Mouse (Mus musculus): ENCODE data around the gene Nt5dc1. TPM values are rescaled to one million over a fixed set of nuclear protein-coding genes. Genes with fewer than 3 reads are reported as not detected.

Nt5dc1 gene
- polyA plus RNA-seq, 1 experiment from 2014 or later = 13.2 TPM

- no peak for DNase-seq (ENCODE audit: low spot score)
- no peak overlapping the region for H3K4me3 ChIP-seq (ENCODE audit: low read depth, low read length)
- WGBS = 5% methylated on average over 2 of the region's 2 CpGs
These were observed 90.0 kb downstream of the Nt5dc1 start for GRCm38 (mm10) chr10:34328310-34328709.

DNA sequence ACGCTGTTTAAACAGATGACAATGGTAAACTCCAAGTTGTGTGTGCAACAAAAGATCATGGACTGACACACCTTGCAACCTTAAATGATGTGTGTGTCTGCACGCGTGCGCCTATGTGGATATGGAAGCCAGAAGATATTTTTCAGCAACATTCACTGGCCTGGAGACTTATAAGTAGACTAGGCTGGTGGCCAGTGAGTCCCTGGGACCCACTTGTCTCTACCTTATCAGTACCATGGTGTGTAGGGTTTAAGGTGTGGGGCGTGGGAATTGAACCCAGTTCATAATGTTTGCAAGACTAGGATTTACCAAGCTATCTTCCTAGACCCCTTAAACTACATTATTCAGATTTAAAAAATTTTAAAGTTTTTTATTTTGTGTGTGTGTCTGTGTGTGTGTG lies 91.2 kb downstream of the Nt5dc1 start:
- no peaks in the 10 kb centered on the region for H3K9me3 ChIP-seq (ENCODE audit: control insufficient read depth, low read length)
- WGBS = 63% methylated on average over 5 of the region's 5 CpGs
- ATAC-seq (replicated peaks; ENCODE audit: low FRiP score) = no peak
- H3K27me3 ChIP-seq (replicated peaks; ENCODE audit: control insufficient read depth, insufficient read depth, low read length) = no peaks in the 10 kb centered on the region
- H3K4me2 ChIP-seq = no peak overlapping the region
- H3K27ac ChIP-seq (ENCODE audit: low read depth, low read length) = no peak overlapping the region
- DNase-seq (ENCODE audit: low spot score) = no peak
- no peaks in the 10 kb centered on the region for H3K4me1 ChIP-seq (replicated peaks; ENCODE audit: control insufficient read depth, insufficient read depth, low read length)
- H3K4me3 ChIP-seq (ENCODE audit: low read depth, low read length) = no peak overlapping the region
- H3K9ac ChIP-seq (ENCODE audit: low read depth, low read length) = no peak overlapping the region
- no peaks in the 10 kb centered on the region for H3K36me3 ChIP-seq (ENCODE audit: control insufficient read depth, insufficient read depth, low read length)

More at GRCm38 (mm10) chr10:34328310-34328709, 90.0 kb downstream of the Nt5dc1 start:
- H3K27me3 ChIP-seq (replicated peaks; ENCODE audit: control insufficient read depth, insufficient read depth, low read length) = no peaks in the 10 kb centered on the region
- H3K9me3 ChIP-seq (ENCODE audit: control insufficient read depth, low read length) = no peaks in the 10 kb centered on the region
- no peaks in the 10 kb centered on the region for H3K36me3 ChIP-seq (ENCODE audit: control insufficient read depth, insufficient read depth, low read length)
- H3K4me1 ChIP-seq (replicated peaks; ENCODE audit: control insufficient read depth, insufficient read depth, low read length) = no peaks in the 10 kb centered on the region
- no peak overlapping the region for H3K9ac ChIP-seq (ENCODE audit: low read depth, low read length)
- no peak overlapping the region for H3K4me2 ChIP-seq
- no peak overlapping the region for H3K27ac ChIP-seq (ENCODE audit: low read depth, low read length)
- ATAC-seq (replicated peaks; ENCODE audit: low FRiP score) = 0 out of 2 replicates have a peak, but pooled peaks have one; percentile 29

DNA sequence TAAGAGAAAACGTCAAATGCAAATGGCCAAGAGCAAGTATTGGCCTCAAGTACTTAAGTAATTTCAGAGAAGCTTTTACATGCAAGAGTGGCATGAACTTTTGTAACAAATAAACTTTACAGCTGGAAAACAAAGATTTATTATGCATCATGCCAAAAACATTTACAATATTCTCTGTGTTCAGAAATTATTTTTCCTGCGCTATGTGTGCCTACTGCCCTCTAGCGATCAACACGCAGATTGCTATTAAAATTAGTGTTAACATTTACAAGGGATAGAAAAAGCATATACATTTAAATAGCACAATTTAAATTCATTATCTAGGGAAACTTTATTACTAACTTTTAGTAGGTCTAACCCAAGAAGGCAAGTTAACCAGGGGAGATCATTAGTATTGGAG lies 91.7 kb downstream of the Nt5dc1 start:
- H3K27me3 ChIP-seq (replicated peaks; ENCODE audit: control insufficient read depth, insufficient read depth, low read length) = no peaks in the 10 kb centered on the region
- H3K4me3 ChIP-seq (ENCODE audit: low read depth, low read length) = no peak overlapping the region
- ATAC-seq (replicated peaks; ENCODE audit: low FRiP score) = no peak
- H3K4me1 ChIP-seq (replicated peaks; ENCODE audit: control insufficient read depth, insufficient read depth, low read length) = no peaks in the 10 kb centered on the region
- DNase-seq (ENCODE audit: low spot score) = no peak
- H3K9me3 ChIP-seq (ENCODE audit: control insufficient read depth, low read length) = no peaks in the 10 kb centered on the region
- H3K36me3 ChIP-seq (ENCODE audit: control insufficient read depth, insufficient read depth, low read length) = no peaks in the 10 kb centered on the region
- H3K4me2 ChIP-seq = no peak overlapping the region
- 25% methylated on average over 4 of the region's 4 CpGs for WGBS
- no peak overlapping the region for H3K27ac ChIP-seq (ENCODE audit: low read depth, low read length)
- no peak overlapping the region for H3K9ac ChIP-seq (ENCODE audit: low read depth, low read length)

GRCm38 (mm10) chr10:34320809-34321208 lies 97.5 kb downstream of the Nt5dc1 start:
- no peak overlapping the region for H3K27ac ChIP-seq (ENCODE audit: low read depth, low read length)
- DNase-seq (ENCODE audit: low spot score) = no peak
- H3K27me3 ChIP-seq (replicated peaks; ENCODE audit: control insufficient read depth, insufficient read depth, low read length) = no peaks in the 10 kb centered on the region
- 0 out of 2 replicates have a peak, but pooled peaks cover 3% of the 10 kb centered on the region for H3K4me1 ChIP-seq (replicated peaks; ENCODE audit: control insufficient read depth, insufficient read depth, low read length)
- H3K36me3 ChIP-seq (ENCODE audit: control insufficient read depth, insufficient read depth, low read length) = no peaks in the 10 kb centered on the region
- no peak overlapping the region for H3K4me2 ChIP-seq
- no peak for ATAC-seq (replicated peaks; ENCODE audit: low FRiP score)
- H3K9ac ChIP-seq (ENCODE audit: low read depth, low read length) = no peak overlapping the region
- WGBS = 76% methylated on average over 2 of the region's 2 CpGs
- no peaks in the 10 kb centered on the region for H3K9me3 ChIP-seq (ENCODE audit: control insufficient read depth, low read length)
- no peak overlapping the region for H3K4me3 ChIP-seq (ENCODE audit: low read depth, low read length)

DNA sequence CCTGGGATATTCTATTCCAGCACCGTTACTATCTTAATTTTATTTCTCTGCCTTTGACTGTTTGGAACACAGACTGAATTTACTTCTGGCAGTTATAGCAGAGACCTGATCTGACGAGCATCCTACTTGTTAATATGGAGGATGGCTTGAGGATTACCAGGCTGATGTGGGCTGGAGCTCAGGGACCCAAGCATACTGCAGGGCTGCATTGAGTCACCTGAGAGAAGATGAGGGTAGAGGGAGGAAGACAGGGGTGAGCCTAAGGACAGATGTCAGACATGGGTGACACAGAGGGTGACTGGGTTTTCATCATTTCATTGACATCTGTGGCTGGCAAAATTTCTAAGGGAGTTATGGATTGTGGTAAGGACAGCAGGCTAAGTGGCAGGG lies 101.1 kb downstream of the Nt5dc1 start:
- Histone ChIP-seq H3K4me3 (ENCODE audit: low read depth, low read length) (no peak overlapping the region), H3K27ac (ENCODE audit: low read depth, low read length) (no peak overlapping the region), H3K27me3 (replicated peaks; ENCODE audit: control insufficient read depth, insufficient read depth, low read length) (no peaks in the 10 kb centered on the region), H3K4me2 (no peak overlapping the region), H3K9ac (ENCODE audit: low read depth, low read length) (no peak overlapping the region), H3K9me3 (ENCODE audit: control insufficient read depth, low read length) (no peaks in the 10 kb centered on the region), H3K4me1 (replicated peaks; ENCODE audit: control insufficient read depth, insufficient read depth, low read length) (0 out of 2 replicates have a peak, but pooled peaks cover 3% of the 10 kb centered on the region), H3K36me3 (ENCODE audit: control insufficient read depth, insufficient read depth, low read length) (no peaks in the 10 kb centered on the region)
- DNase-seq (ENCODE audit: low spot score) = no peak
- ATAC-seq (replicated peaks; ENCODE audit: low FRiP score) = peak; percentile 20; the same call in 1 of the 2 replicates
- 50% methylated on average over 2 of the region's 2 CpGs for WGBS

DNA sequence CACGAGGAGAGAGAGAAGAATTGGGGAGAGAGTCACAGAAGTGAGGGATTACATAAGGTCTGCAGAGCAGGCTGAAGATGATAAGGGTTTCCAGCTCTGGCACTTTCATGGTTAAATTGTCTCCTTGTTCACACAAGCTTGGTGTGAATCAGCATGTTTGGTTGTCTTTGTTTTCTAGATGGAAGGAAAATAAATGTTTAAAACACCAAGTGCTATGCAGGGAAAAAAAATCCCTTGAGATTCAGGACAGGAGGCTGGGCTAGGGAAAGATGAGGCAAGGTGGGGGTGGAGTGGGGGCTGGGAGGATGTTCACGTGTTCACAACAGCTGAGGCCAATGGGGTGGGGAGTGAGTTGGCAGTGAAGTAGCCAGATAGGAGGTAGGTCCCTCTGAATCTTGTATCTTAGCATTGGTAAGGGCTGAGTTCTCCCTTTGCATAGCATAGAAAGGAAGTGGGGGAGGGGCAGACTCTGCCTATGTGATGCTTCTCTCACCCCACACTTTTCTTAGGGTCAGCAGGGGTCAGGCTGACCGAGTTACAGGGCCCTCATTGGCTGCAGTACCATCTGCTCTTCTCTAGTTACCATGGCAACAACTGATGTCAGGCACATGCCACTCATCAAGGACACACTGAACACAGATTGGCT lies 101.7 kb downstream of the Nt5dc1 start:
- Histone ChIP-seq H3K9ac (ENCODE audit: low read depth, low read length) (no peak overlapping the region), H3K27me3 (replicated peaks; ENCODE audit: control insufficient read depth, insufficient read depth, low read length) (no peaks in the 10 kb centered on the region), H3K4me3 (ENCODE audit: low read depth, low read length) (no peak overlapping the region), H3K4me1 (replicated peaks; ENCODE audit: control insufficient read depth, insufficient read depth, low read length) (0 out of 2 replicates have a peak, but pooled peaks cover 3% of the 10 kb centered on the region), H3K27ac (ENCODE audit: low read depth, low read length) (no peak overlapping the region), H3K4me2 (peak overlapping the region; percentile 12; the same call in 1 of the 2 replicates), H3K36me3 (ENCODE audit: control insufficient read depth, insufficient read depth, low read length) (no peaks in the 10 kb centered on the region), H3K9me3 (ENCODE audit: control insufficient read depth, low read length) (no peaks in the 10 kb centered on the region)
- DNase-seq (ENCODE audit: low spot score) (no peak), ATAC-seq (replicated peaks; ENCODE audit: low FRiP score) (peak; percentile 43; the same call in 1 of the 2 replicates)
- 4% methylated on average over 3 of the region's 3 CpGs for WGBS

GRCm38 (mm10) chr10:34312536-34312935 lies 105.8 kb downstream of the Nt5dc1 start:
- no peaks in the 10 kb centered on the region for H3K27me3 ChIP-seq (replicated peaks; ENCODE audit: control insufficient read depth, insufficient read depth, low read length)
- H3K27ac ChIP-seq (ENCODE audit: low read depth, low read length) = no peak overlapping the region
- no peaks in the 10 kb centered on the region for H3K9me3 ChIP-seq (ENCODE audit: control insufficient read depth, low read length)
- H3K4me3 ChIP-seq (ENCODE audit: low read depth, low read length) = no peak overlapping the region
- ATAC-seq (replicated peaks; ENCODE audit: low FRiP score) (no peak), DNase-seq (ENCODE audit: low spot score) (no peak)
- H3K36me3 ChIP-seq (ENCODE audit: control insufficient read depth, insufficient read depth, low read length) = no peaks in the 10 kb centered on the region
- 70% methylated on average over 3 of the region's 3 CpGs for WGBS
- H3K4me1 ChIP-seq (replicated peaks; ENCODE audit: control insufficient read depth, insufficient read depth, low read length) = 0 out of 2 replicates have a peak, but pooled peaks cover 3% of the 10 kb centered on the region
- no peak overlapping the region for H3K9ac ChIP-seq (ENCODE audit: low read depth, low read length)
- no peak overlapping the region for H3K4me2 ChIP-seq

DNA sequence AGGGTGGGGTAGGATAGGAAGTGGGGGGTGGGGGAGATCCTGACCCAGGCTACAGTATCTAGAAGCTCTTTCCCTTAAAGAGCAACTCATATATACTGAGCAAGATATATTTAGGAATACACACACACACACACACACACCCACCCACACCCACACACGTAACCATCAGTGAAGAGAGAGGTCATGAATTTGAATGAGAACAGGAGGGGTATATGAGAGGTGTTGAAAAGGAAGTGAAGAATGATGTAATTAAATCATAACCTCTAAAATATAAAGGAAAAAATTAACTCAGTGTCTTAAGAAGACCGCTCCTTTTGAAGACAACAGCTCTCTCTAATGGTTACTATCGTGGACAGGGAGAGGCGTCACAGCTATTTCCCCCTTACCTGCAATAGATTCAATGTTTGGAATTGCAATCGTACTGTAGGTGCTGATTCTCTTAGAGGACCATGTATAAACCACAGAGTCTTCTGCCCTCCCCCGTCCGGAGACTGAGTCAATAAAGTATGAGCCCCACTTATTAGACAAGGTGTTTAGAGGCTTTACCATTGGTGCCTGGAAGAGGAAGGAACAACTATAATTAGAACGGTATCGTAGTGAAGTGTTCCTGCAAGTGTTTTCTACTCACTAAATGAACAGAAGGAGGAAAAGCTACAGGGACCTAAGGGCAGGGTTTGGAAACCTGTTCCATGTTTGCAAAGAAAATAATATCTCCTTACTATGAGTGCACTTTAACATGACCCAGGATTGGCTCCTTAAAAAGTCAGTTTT lies 108.3 kb downstream of the Nt5dc1 start:
- no peak overlapping the region for H3K4me3 ChIP-seq (ENCODE audit: low read depth, low read length)
- ATAC-seq (replicated peaks; ENCODE audit: low FRiP score) (no peak), DNase-seq (ENCODE audit: low spot score) (no peak)
- H3K9ac ChIP-seq (ENCODE audit: low read depth, low read length) = no peak overlapping the region
- H3K27ac ChIP-seq (ENCODE audit: low read depth, low read length) = no peak overlapping the region
- H3K4me1 ChIP-seq (replicated peaks; ENCODE audit: control insufficient read depth, insufficient read depth, low read length) = no peaks in the 10 kb centered on the region
- no peaks in the 10 kb centered on the region for H3K27me3 ChIP-seq (replicated peaks; ENCODE audit: control insufficient read depth, insufficient read depth, low read length)
- no peak overlapping the region for H3K4me2 ChIP-seq
- H3K9me3 ChIP-seq (ENCODE audit: control insufficient read depth, low read length) = no peaks in the 10 kb centered on the region
- WGBS = 75% methylated on average over 9 of the region's 9 CpGs
- H3K36me3 ChIP-seq (ENCODE audit: control insufficient read depth, insufficient read depth, low read length) = no peaks in the 10 kb centered on the region

DNA sequence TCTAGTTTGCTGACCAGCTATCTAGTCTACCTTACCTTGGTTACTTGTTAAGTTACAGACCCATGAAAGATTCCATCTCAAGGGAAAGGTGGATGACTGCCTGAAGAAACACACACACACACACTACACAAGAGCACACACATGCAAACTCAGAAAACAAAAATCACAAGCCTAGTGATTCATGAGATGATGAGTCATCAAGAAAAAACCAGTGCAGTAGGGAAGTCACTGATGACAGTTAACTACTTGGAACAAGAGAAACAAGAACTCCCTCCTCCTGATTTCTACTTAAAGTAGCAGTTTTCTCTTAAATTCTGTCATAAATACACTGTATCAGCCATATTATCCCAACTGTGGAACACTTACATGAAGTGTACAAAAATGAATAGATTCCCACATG lies 111.3 kb downstream of the Nt5dc1 start:
- Histone ChIP-seq H3K27me3 (replicated peaks; ENCODE audit: control insufficient read depth, insufficient read depth, low read length) (no peaks in the 10 kb centered on the region), H3K9ac (ENCODE audit: low read depth, low read length) (no peak overlapping the region), H3K4me1 (replicated peaks; ENCODE audit: control insufficient read depth, insufficient read depth, low read length) (no peaks in the 10 kb centered on the region), H3K9me3 (ENCODE audit: control insufficient read depth, low read length) (no peaks in the 10 kb centered on the region), H3K4me2 (no peak overlapping the region), H3K4me3 (ENCODE audit: low read depth, low read length) (no peak overlapping the region), H3K36me3 (ENCODE audit: control insufficient read depth, insufficient read depth, low read length) (no peaks in the 10 kb centered on the region), H3K27ac (ENCODE audit: low read depth, low read length) (no peak overlapping the region)
- ATAC-seq (replicated peaks; ENCODE audit: low FRiP score) = no peak
- no peak for DNase-seq (ENCODE audit: low spot score)

All from liver, embryonic 11.5 days (tissue).